Mouse (Mus musculus): ENCODE data around the gene Fastk.

Fastk gene

GRCm38 (mm10) chr5:24452691-24453233 lies 7.7 kb upstream of the Fastk start:
- DNase-seq, result no peak

GRCm38 (mm10) chr5:24452030-24452690 lies 7.1 kb upstream of the Fastk start, which contains the start of gene Agap3:
Gene Agap3 (plus strand): TSS chr5:24452177.
- DNase-seq, result peak; percentile 37

- peak; percentile 88 for DNase-seq
Measured at GRCm38 (mm10) chr5:24451264-24452029, 6.4 kb upstream of the Fastk start.

GRCm38 (mm10) chr5:24447624-24448298 lies 2.7 kb upstream of the Fastk start, which contains the start of gene Tmub1:
Gene Tmub1 (minus strand): TSS chr5:24447854.
- peak; percentile 81 for DNase-seq

- DNase-seq, result no peak
Measured at GRCm38 (mm10) chr5:24446630-24447029, 1.5 kb upstream of the Fastk start.

GRCm38 (mm10) chr5:24445428-24446080 lies 467 bp upstream of the Fastk start:
- no peak for DNase-seq

- DNase-seq, result no peak
Measured at GRCm38 (mm10) chr5:24443927-24444326, 1.2 kb downstream of the Fastk start.

GRCm38 (mm10) chr5:24443204-24443603 lies 1.9 kb downstream of the Fastk start:
- DNase-seq, result no peak

- DNase-seq, result no peak
Measured at GRCm38 (mm10) chr5:24442029-24442428, 3.1 kb downstream of the Fastk start.

- no peak for DNase-seq
Measured at GRCm38 (mm10) chr5:24441187-24441586, 3.9 kb downstream of the Fastk start.

- no peak for DNase-seq
Measured at GRCm38 (mm10) chr5:24433993-24434392, 11.1 kb downstream of the Fastk start.

- DNase-seq, result no peak
Measured at GRCm38 (mm10) chr5:24428596-24428995, 16.5 kb downstream of the Fastk start.

- no peak for DNase-seq
Measured at GRCm38 (mm10) chr5:24427981-24428402, 17.1 kb downstream of the Fastk start.

GRCm38 (mm10) chr5:24427285-24427633 lies 17.8 kb downstream of the Fastk start:
- DNase-seq, result no peak

GRCm38 (mm10) chr5:24426556-24427284 lies 18.4 kb downstream of the Fastk start:
- no peak for DNase-seq

GRCm38 (mm10) chr5:24426037-24426432 lies 19.1 kb downstream of the Fastk start:
- no peak for DNase-seq

- no peak for DNase-seq
Measured at GRCm38 (mm10) chr5:24425421-24426036, 19.6 kb downstream of the Fastk start.

- DNase-seq, result peak; percentile 79
Measured at GRCm38 (mm10) chr5:24424861-24425411, 20.2 kb downstream of the Fastk start.

- no peak for DNase-seq
Measured at GRCm38 (mm10) chr5:24424004-24424781, 20.9 kb downstream of the Fastk start.
